Mouse (Mus musculus) erythroblast, embryonic 14.5 days (primary cell): ENCODE results near the gene Psap.

ENCODE experiments used
- GATA1 ChIP-seq: IDR thresholded peaks from 2 replicates; pipeline ENCODE4 v1.6.1; 2012; ENCODE audit warnings: low read length, inconsistent platforms, mixed read lengths
- TAL1 ChIP-seq: IDR thresholded peaks from 3 replicates; pipeline ENCODE4 v1.6.1; 2012; ENCODE audit warnings: low read length, inconsistent platforms, mixed read lengths

GRCm38 (mm10) chr10:60299636-60300035 is 22.2 kb downstream of the Psap start:
- TF ChIP-seq GATA1, result no peak
- no peak for TF ChIP-seq TAL1
